Mouse (Mus musculus) left cerebral cortex, postnatal 4 days (tissue): ENCODE measurements around the gene Sec31a. TPM values are rescaled to one million over a fixed set of nuclear protein-coding genes. Genes with fewer than 3 reads are reported as not detected.

Experiments
- DNase-seq: peaks from one replicate; pipeline ENCODE4 v3.0.0-alpha.2; 2022
- intact Hi-C: fragments of 180-260 bp; cut with DNase I; formaldehyde crosslinking; loops from one replicate; pipeline ENCODE4 v1.15.1; 2025
- total RNA-seq, 2 experiments: library from RNA; stranded (reverse); gene quantifications; 2 replicates each; pipeline ENCODE4 v1.2.3; 2021

Gene Sec31a
- total RNA-seq, 2 experiments from 2014 or later = 104 to 115 TPM

GRCm38 (mm10) chr5:100414474-100415196 lies 1.4 kb downstream of the Sec31a start:
- intact Hi-C loops = no loop called here
- no peak for DNase-seq

- intact Hi-C loops = no loop called here
- DNase-seq = no peak
Measured at GRCm38 (mm10) chr5:100412886-100413285, 3.1 kb downstream of the Sec31a start.

GRCm38 (mm10) chr5:100410281-100410680 lies 5.8 kb downstream of the Sec31a start:
- DNase-seq = no peak
- intact Hi-C loops = no loop called here

GRCm38 (mm10) chr5:100408485-100408884 lies 7.5 kb downstream of the Sec31a start:
- intact Hi-C loops = no loop called here
- DNase-seq = no peak

- intact Hi-C loops = no loop called here
- no peak for DNase-seq
Measured at GRCm38 (mm10) chr5:100396753-100397152, 19.3 kb downstream of the Sec31a start.

GRCm38 (mm10) chr5:100393681-100394080 lies 22.4 kb downstream of the Sec31a start:
- intact Hi-C loops = loop anchor here (5.0 kb wide), 1 partner anchor 384 kb away; no protein-coding TSS in a partner anchor
- no peak for DNase-seq

GRCm38 (mm10) chr5:100392436-100392955 lies 23.5 kb downstream of the Sec31a start:
- intact Hi-C loops = loop anchor here (5.0 kb wide), 1 partner anchor 385 kb away; no protein-coding TSS in a partner anchor
- DNase-seq = no peak

- no peak for DNase-seq
- intact Hi-C loops = no loop called here
Measured at GRCm38 (mm10) chr5:100383782-100384510, 32.1 kb downstream of the Sec31a start.

- intact Hi-C loops = no loop called here
- DNase-seq = no peak
Measured at GRCm38 (mm10) chr5:100381094-100381493, 34.9 kb downstream of the Sec31a start.

GRCm38 (mm10) chr5:100380277-100380676 lies 35.8 kb downstream of the Sec31a start:
- intact Hi-C loops = no loop called here

GRCm38 (mm10) chr5:100378981-100379380 lies 37.1 kb downstream of the Sec31a start:
- no peak for DNase-seq
- intact Hi-C loops = no loop called here

More at GRCm38 (mm10) chr5:100380277-100380676, 35.8 kb downstream of the Sec31a start:
- DNase-seq = no peak

GRCm38 (mm10) chr5:100378211-100378610 lies 37.8 kb downstream of the Sec31a start:
- DNase-seq = no peak
- intact Hi-C loops = no loop called here

- intact Hi-C loops = no loop called here
- DNase-seq = no peak
Measured at GRCm38 (mm10) chr5:100377376-100377775, 38.7 kb downstream of the Sec31a start.

GRCm38 (mm10) chr5:100374703-100375102 lies 41.3 kb downstream of the Sec31a start:
- intact Hi-C loops = no loop called here
- no peak for DNase-seq

- DNase-seq = peak; percentile 21
- intact Hi-C loops = no loop called here
Measured at GRCm38 (mm10) chr5:100373952-100374351, 42.1 kb downstream of the Sec31a start.

GRCm38 (mm10) chr5:100370919-100371318 lies 45.1 kb downstream of the Sec31a start:
- DNase-seq = no peak
- intact Hi-C loops = no loop called here

GRCm38 (mm10) chr5:100369825-100370459 lies 46.1 kb downstream of the Sec31a start:
- intact Hi-C loops = no loop called here
- DNase-seq = peak; percentile 90

- intact Hi-C loops = no loop called here
- no peak for DNase-seq
Measured at GRCm38 (mm10) chr5:100369093-100369492, 46.9 kb downstream of the Sec31a start.

GRCm38 (mm10) chr5:100368527-100368926 lies 47.5 kb downstream of the Sec31a start:
- intact Hi-C loops = no loop called here
- DNase-seq = no peak

GRCm38 (mm10) chr5:100367051-100367450 lies 49.0 kb downstream of the Sec31a start:
- intact Hi-C loops = no loop called here
- DNase-seq = no peak

GRCm38 (mm10) chr5:100360296-100360695 lies 55.7 kb downstream of the Sec31a start:
- DNase-seq = no peak
- intact Hi-C loops = no loop called here
